Mouse (Mus musculus) heart, postnatal 0 days (tissue): ENCODE results near the gene Erp27.

Experiments
- CTCF ChIP-seq: IDR thresholded peaks from 2 replicates; pipeline ENCODE4 v1.5.1; 2016; ENCODE audit warnings: antibody characterized with exemption, control low read depth, low read depth
- EP300 ChIP-seq: IDR thresholded peaks from 2 replicates; pipeline ENCODE4 v1.6.1; 2016; ENCODE audit warnings: antibody characterized with exemption, low read depth

GRCm38 (mm10) chr6:136901010-136901409 is 21.0 kb downstream of the Erp27 start:
- TF ChIP-seq CTCF (no peak), EP300 (no peak)
